Mouse (Mus musculus): Measurements from ENCODE around the gene Ncapg2.

Ncapg2 gene

DNA sequence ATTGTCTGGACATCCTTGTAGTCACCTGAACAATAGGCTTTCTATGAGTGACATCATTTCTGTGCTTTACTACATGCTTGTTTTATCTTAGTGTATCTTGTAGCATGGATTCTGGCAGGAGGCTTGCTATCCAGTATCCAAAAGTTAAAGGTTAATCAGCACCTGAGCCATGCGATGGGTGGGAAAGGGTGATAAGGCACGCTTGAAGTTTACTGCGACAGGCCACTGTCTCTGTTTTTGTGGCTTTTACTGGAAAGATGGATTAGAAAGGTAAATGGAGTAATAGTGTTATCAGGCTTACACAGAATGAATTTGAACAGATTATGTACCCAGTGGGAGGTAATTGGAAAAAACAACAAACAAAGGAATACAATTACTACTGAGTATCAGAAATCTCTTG is 37.0 kb downstream of the Ncapg2 start:
- in situ Hi-C loops (cut with MboI, MseI): no loop called here

DNA sequence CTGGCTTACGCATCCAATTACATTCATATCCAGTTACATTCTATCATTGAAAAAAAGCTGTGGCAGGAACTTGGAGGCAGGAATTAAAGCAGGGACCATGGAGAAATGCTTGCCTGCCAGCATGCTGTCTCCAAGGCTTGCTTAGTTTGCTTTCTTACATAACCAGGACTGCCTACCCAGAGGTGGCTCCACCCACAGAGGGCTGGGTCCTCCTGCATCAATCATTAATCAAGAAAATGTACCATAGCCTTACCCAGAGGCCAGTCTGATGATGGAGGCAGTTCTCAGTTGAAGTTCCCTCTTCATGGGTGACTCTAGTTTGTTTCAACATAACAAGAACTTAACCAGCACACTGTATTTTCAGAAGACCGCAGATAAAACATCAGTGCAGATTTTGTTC is 44.3 kb downstream of the Ncapg2 start:
- in situ Hi-C loops (cut with MboI, MseI): no loop called here

DNA sequence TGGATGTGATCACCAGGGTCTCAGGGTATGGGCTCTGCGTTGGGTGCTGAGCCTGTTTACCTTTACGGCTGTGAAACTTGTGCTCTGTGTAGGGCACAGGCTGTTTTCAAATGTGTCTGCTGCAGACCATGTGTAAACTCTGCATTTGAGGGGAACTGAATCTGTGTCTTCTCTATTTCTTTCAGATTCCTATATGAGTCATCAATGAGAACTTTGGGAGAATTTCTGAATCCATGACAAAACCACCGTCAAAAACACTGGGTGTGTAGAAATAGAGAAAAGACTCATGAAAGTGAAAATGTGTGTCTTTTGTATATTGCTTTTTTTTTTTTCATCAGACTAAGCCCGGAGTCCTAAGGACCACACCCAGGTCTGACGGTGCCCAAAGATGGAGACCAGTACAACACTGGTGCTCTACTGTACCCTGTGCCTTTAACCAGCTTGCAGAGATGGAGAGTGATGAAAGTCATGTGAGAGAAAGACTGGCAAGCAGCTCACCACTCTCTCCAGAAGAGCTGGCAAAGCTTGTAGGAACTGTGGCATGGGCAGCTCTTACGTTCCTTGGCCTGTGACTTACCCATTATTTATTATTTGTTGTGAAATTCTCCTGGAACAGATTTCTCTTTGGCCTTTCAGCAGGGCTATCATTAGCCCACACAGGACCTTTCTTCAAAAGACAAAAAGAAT is 55.3 kb downstream of the Ncapg2 start:
- in situ Hi-C loops (cut with MboI, MseI): no loop called here

DNA sequence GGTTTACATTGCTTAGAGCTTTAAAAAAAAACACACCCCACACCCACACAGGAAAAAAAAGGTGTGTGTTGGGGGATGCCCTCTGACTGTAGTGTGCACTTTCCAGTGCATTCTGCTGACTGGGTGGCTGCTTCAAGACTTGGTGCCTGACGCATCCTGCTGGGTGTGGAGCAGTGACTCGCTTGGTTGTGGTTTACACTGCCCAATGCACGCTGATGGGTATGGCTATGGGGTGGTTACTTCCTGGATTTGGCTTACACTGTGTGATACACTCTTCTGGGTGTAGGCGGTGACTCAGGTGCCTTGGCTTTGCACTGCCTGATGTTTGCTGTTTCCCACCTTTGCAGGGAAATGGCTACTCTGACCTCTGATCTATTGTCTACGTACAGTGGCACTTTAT is 61.8 kb downstream of the Ncapg2 start:
- in situ Hi-C loops (cut with MboI, MseI): no loop called here

DNA sequence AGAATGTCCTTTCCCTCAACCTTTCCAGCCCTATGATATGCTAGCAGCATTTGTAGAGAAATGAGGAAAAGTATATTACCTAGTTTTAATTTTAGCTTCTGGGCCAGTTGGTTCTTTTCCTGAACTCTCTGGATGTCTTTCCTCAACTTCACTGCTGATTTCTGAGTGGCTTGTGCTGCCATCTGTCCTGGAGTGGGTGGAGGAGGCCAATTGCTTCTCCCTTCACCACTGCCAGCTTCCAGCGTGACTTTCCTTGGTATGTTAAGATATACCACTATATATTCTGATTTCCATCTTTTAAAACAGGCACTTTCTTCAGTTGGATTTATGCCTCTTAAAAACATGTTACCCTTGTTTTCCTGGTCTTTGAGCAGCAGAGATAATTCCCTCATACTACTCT is 63.1 kb downstream of the Ncapg2 start:
- in situ Hi-C loops (cut with MboI, MseI): no loop called here

DNA sequence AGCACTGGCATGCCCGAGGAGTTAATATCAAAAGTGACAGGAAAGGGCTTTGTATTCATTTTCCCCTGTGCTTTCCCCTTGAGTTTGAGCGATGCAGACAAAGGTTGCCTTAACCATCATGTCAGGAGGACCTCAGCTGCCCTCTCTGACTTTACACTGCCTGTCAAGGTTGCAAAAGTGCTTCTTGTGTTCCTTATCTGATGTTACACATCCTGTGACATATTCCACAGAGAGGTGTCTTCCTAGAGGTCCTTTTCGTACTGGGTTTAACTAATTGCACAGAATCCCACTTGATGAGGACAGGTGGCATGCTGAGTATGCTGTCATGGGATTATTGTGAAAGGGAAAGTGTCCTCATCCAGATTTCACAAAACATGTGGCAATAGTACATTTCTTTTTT is 63.9 kb downstream of the Ncapg2 start:
- in situ Hi-C loops (cut with MboI, MseI): no loop called here

DNA sequence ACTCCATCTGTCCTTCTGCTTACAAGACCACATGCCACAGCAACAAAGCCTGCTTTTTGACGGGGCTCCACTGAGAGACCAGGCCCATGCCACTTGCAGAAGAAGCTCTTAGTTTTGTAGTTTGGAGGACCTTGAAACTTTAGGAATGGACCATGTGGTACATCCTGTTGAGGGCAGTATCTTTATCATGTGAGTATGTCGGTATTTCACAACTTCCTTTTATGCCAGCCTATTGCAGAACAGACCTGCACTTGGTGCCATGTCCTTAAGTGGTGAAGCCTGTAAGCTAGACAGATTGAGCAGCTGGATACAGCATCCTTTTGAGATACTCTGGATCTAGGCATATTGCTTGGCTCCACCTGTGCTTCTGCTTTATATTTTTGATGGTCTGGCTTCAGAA is 68.1 kb downstream of the Ncapg2 start:
- in situ Hi-C loops (cut with MboI, MseI): no loop called here

DNA sequence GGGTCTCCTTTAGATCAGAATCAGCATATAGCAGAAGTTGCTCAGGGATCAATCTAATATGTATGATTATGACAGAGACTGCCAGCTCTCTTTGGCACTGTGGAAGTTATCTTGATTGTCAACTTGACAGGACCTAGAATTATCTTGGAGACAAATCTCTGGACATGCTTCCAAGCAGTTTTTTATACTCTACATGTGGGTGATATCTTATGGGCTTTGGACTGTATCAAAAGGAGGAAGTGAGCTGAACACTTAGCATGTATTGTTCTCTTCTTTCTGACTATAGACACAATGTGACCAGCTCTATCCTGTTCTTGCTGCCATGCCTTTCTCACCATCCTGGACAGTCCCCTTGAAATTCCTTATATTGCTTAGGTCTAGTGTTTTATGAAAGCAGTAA is 68.6 kb downstream of the Ncapg2 start:
- in situ Hi-C loops (cut with MboI, MseI): no loop called here

DNA sequence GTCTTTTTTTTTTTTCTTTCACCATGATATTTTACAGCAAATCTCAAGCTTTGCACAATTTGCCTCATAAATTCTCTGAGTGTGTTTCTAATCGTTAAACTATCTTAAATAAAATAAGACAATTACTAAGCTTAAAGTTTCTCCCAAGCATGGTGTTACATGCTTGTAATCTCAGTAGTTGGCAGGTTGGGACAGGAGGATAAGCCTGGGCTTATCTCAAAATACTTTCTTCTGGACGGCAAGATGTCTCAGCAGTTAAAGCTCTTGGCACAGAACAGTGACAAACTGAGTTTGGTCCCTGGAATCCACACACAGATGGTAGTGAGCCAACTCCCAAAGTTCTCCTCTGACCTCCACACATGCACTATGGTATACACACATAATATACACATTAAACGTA is 69.5 kb downstream of the Ncapg2 start:
- in situ Hi-C loops (cut with MboI, MseI): no loop called here

DNA sequence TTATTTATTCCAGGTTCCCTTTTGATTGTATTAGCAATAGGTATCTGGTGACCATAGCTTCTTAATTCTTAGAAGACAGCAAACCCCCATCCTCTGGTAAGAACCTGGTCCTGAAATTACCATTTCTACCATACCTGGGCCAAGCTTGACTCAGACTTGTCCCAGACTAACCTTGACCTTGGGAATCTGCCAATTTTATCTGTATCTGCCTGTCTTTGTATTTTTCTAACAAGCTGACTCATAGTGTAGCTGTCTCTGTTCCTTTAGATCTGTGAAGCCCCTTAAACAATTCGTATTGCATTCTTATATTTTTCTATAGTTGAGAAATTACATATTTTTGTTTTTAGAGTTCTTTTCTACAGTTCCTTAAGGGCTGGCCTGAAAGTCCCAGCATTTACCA is 73.6 kb downstream of the Ncapg2 start:
- in situ Hi-C loops (cut with MboI, MseI): no loop called here

DNA sequence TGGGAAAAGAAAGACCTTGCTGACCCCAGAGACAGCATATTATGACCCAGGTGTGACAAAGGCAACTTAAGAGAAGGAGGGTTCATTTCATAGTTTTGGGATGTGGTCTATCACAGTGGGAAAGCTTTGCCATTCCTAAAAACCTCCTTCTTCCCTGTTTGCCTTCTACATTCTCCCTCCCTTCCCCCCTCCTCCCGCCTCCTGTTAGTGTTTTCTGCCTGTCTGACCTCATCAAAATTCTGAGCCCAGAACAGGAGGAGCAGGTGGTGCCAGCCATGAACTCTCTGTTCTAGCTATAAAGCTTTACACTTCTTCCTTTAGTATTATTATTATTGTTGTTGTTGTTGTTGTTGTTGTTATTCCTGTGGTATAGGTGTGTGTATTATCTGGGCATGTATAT is 76.7 kb downstream of the Ncapg2 start:
- in situ Hi-C loops (cut with MboI, MseI): no loop called here

DNA sequence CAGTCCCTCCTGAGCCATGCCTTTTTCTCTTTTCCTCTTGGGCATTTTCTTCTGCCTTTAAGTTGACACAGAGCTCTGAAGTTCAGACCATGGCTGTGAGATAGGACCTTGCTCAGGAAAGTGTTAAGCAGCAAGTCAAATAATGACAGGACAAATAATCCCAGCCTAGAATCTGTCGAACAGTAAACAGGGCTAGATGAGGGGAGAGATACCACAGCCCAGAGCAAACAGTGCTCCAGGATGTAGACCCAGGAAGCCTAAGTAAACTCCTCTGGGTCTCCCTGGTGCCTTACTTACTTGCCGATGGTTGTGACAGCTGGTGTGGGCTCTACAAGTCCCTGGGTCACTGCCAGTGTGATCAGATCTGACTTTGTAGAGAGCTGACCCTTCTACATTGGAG is 78.4 kb downstream of the Ncapg2 start:
- in situ Hi-C loops (cut with MboI, MseI): no loop called here

DNA sequence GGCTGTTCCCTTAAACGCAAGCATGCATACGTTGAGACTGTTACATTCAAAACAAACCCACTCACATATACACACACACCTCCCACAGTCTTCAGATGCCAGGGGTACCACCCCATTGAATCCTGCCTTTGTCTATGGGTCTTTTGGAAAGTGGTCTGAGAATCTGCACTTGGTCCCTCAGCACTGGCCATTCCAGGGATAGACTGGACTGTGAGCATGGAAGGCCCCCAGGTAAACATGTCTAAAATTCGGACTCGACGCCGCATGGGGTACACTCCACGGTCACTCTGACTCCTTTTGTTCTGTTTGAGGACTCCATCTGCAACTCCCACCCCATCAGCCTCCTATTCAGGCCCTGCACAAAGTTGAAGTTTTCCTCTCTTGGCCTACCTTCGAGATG is 79.8 kb downstream of the Ncapg2 start:
- in situ Hi-C loops (cut with MboI, MseI): no loop called here

DNA sequence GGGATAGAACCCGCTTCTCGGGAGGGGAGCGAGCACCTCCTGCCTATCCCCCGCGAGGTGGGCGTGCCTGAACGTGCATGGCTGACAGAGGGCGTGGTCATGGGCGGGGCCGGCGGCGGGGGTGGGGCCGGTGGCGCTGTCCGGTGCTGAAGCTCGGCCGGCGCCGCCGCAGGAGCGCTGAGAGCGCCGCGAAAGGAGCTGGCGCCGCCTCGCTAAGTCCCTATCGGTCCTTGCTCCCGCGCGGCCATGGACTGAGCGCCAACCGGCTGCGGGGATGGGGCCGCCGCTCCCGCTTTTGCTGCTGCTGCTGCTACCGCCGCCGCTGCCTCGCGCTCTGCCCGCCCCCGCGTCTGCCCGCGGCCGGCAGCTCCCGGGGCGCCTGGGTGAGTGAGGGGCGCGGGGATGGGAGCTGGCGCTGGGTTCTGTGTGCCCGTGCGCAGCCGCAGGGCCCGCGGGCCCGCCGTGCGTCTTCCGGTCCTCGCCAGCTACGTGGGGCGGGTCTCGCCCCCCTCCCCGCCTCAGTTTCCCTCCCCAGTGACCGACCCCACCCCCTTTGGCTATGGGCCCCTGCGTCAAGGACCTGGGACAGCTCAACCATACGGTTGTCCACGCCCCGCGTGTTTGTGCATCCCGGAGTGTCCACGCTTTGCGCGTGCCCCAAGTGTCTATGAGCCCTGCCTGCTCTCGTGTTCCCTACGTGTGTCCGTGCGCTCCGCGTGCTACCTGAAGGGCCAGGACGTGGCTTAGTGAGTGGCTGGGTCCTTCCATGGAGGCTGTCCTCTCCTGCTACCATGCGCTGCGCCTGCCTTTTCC is 80.6 kb downstream of the Ncapg2 start, which contains the start of gene Ptprn2:
Gene Ptprn2 (plus strand): TSS at position 130 of the 813 bp plus-strand sequence.
- in situ Hi-C loops (cut with MboI, MseI): no loop called here

DNA sequence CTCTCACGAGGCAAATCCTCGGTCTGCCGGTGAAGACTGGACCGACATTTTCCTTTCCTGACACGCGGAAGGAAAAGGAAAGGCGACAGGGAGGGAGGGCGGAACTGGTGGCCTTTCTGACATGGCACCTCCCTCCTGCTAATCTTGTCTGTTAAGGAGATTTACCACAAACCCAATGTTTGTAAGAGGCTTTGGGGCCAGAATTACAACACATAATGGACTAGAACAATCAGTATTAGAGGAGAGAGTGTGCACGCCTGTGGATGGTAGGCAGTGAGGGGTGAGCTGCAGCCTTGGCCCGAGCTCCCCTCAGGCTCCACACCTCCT is 81.2 kb downstream of the Ncapg2 start:
- in situ Hi-C loops (cut with MboI, MseI): no loop called here

DNA sequence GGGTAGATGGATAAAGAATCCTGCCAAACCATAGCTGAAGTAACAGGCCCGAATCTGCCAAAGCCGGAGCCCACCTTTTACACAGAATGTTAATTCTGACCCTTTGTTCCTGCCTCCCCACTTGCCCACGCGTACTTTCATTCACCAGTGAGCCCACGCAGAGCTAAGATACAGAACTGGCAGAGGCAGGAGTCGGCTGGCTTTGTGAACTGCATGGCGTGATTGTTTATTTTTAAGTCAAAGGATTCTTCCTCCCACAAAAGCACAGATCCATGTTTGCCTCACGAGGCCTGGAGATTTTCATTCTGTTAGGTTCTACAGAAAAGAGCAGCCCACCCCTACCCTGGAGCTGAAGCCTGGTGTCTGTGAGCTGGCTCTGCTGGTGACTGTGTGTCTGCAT is 83.6 kb downstream of the Ncapg2 start:
- in situ Hi-C loops (cut with MboI, MseI): no loop called here

DNA sequence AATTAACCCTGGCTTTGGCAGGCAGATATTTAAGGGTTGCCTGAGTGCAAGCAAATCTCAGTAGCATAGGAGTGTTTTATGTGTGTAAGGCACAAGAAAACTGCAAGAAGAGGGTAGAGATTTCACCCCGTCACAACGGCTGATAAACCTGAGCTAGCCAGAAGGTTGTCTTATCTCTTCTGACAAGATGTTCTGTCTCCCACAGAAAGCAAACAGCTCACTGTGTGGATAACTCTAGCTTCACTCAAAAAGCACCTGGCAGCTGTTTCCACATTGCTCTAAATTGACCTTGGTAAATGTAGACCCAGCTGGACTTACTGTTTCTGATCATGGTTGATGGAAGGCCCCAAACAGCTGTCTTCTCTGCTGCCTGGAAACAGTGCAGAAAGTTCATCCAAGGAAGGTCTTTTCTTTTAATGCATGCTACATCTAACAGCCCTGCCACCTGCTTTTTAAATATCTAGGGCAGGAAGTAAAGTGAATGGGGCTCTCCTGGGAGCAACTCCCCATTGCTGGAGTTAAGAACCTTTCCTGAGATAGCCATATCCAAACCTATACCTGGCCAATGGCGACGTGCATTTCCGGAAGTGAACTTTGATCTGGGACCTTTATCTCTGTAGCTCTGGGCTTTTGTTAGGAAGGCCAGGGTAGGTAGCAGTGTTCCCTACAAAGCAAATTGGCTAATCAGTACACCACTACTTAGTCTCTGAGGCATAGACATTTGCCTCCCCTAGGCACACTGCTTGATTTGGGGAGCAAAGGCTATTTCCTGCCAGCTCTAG is 85.6 kb downstream of the Ncapg2 start:
- in situ Hi-C loops (cut with MboI, MseI): loop anchor here (5.0 kb wide), 1 partner anchor 117 kb away; no protein-coding TSS in a partner anchor

DNA sequence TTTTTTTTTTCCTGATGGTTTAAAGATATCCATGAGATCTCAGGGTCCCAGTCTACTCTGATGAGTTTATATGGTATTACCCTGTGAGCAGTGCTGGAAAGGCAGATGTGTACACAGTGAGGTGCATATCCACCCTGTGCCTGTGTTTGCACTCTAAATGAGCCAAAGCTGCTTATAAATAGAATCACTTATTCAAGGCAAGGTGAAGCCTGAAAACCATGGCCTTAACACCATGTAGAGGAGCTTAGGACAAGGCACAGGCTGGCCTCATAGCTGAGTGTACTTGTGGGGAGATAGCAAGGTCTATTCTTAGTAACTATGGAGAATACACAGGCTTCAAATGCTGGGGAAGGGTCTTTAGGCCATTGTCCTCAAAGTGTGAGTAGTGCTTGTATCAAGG is 93.5 kb downstream of the Ncapg2 start:
- in situ Hi-C loops (cut with MboI, MseI): no loop called here

DNA sequence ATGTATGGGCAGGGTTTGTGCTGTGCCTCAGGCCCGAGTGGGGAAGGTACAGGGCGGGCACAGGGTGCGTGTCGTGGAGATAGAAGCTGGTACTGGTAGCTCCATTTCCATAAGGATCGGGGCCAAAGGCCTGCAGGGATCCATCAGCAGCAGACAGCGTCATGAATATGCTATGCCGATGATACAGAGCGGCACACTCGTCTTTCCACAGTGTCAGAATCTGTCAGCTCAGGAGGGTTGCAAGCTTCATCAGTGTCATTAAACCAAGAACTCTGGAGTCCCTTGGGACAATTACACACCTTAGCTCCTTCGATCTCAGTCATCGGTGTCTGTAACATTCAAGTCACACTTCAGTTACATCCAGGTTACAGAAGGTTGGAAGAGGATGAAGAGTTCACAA is 95.5 kb downstream of the Ncapg2 start:
- in situ Hi-C loops (cut with MboI, MseI): no loop called here

DNA sequence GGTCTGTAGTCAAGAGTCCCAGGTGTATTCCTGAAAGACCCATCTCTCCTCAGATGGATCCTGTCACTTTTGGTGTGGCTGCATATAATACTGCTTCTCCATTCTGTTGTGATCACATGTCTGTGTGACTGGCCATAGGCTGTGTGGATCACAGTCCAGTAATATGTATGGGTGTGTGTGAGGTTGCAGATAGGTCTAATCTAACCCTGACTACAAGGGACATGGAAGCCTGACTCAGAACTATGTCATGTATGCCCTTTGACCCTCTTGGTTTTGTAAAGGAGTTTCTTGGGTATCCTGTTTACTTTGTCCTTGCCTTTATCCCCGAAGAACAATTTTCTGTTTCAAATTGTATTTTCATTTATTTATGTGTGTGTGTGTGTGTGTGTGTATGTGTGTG is 107.3 kb downstream of the Ncapg2 start:
- in situ Hi-C loops (cut with MboI, MseI): loop anchor here (5.0 kb wide), 1 partner anchor 80 kb away; no protein-coding TSS in a partner anchor

All from T-helper 1 cell (primary cell).